Mouse (Mus musculus) v-Abl transformed pro-B cells (cell line): ENCODE measurements around the gene Rbm20.

Source experiments
- in situ Hi-C, 2 experiments: fragments of 400-800 bp; cut with MboI; formaldehyde crosslinking; loops; one replicate each; pipeline ENCODE4 v1.15.1; 2025; ENCODE audit not compliant: unreplicated experiment in 2 of 2

Rbm20 gene

DNA sequence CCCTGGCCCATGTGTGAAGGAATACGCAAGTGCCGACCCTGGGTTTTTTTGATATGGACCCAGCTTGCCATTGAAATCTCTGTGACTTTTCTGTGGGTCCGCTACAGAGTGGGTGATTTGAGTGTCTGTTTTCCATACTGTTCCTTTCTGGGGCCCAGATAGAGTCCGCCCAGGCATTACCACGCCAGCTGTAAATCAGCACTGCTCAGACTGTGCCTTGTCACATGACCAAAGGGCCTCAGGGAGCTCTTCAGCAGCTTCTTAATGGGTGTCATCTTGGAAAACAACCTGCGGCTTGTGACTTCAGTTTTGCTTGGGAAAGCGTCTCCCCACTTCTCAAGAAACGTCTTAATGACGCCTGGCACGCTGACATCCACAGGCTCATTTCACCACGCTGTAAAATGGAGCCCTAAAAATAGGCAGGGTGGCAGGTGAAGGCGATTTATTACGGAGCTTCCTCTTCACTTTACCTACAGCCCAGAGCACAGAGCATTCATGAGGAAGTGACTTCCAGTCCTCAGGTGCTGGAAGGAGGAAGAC lies 71.2 kb downstream of the Rbm20 start:
- in situ Hi-C loops: no loop called here

DNA sequence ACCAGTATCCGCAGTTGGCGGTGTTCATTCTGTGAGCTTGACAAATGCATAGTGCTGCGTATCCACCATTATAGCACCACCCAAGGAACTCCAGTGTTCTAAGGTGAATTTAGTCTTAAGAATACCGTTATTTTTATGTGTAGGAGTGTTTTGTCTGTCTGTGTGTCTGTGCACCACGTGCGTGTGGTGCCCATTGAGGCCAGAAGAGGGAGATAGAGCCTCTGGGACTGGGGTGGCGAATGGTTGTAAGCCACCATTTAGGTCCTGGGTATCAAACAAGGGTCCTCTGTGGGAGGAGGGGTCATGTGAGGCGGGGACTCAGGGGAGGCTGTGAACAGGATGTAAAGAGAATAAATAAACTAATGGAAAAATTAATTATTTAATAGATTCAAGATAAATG lies 72.2 kb downstream of the Rbm20 start:
- in situ Hi-C loops: no loop called here

DNA sequence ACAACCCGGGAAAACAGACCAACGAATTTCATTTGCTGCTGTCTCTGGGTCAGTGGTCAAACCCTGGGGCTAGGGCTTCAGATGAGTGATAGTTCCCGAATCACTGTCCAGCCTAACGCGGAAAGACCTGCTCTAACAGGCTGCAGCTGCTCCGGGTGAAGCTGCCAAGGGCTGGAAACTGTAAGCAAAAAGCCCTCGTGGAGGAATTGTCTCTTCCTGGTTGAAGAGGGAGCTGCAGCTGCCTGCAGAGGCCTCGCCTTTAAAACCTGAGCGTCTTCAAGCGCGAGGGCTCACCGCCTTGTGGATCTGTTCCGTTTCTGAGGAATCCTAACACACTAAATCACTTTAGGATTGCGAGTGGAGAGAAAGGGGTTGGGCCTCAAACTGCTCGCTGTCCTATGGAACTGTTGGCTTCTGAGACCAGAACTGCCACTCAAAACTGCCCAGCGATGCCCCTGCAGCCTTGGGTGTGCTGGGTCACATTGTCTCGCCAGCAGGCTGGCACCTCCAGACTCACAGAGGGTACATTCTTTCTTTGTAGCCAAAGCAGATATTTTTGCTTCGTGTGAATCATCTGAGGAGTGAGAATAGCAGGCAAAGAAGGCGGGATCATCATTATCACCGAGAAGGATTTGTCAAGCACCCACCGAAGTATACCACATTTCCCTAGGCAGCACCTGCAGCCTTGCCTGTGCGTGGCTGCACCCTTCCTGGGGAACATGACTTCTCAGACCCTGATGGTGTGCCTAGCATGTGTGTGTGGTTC lies 74.5 kb downstream of the Rbm20 start:
- in situ Hi-C loops: loop anchor here (25.0 kb wide), 2 partner anchors 364 to 1561 kb away; partner anchors contain the start of genes Smndc1 (in 1 of the 2), Vti1a (in 1 of the 2) and Zdhhc6 (in 1 of the 2)

DNA sequence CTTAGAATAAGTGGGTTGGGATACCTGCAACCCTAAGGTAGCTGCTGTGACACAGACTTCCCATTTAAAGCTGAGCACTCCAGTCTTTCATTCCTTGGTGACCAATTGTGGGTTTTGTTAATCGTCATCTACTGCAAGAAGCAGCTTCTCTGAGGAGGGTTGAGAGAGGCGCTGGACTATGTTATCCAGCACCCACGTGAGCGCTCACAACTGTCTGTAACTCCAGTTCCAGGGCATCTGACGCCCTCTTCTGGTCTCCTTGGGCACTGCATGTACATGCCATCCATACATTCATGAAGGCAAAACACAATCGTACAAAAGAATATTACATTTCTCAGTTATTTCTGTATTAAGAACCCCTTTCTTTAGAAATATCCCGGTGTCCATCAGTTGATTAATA lies 75.9 kb downstream of the Rbm20 start:
- in situ Hi-C loops: loop anchor here (25.0 kb wide), 2 partner anchors 366 to 1559 kb away; partner anchors contain the start of genes Smndc1 (in 1 of the 2), Vti1a (in 1 of the 2) and Zdhhc6 (in 1 of the 2)

DNA sequence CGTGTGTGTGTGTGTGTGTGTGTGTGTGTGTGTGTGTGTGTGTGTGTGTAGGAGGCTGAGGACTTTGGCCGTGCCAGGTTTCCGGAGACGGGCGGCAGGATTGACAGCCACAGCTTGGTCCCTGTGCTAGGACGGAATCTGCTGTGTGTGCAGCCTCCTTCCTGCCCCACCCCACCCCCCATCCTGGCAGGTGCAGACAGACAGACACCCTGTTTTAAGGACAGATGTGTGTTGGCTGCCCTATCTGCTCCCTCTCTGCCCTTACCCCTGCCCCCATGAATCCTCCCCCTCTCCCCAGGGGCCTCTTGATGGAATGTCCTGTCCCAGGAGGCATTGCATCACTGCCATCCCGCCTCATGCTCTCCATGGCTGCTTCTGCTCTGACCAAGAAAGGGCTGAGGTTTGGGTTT lies 77.3 kb downstream of the Rbm20 start:
- in situ Hi-C loops: loop anchor here (25.0 kb wide), 2 partner anchors 367 to 1558 kb away; partner anchors contain the start of genes Smndc1 (in 1 of the 2), Vti1a (in 1 of the 2) and Zdhhc6 (in 1 of the 2)

DNA sequence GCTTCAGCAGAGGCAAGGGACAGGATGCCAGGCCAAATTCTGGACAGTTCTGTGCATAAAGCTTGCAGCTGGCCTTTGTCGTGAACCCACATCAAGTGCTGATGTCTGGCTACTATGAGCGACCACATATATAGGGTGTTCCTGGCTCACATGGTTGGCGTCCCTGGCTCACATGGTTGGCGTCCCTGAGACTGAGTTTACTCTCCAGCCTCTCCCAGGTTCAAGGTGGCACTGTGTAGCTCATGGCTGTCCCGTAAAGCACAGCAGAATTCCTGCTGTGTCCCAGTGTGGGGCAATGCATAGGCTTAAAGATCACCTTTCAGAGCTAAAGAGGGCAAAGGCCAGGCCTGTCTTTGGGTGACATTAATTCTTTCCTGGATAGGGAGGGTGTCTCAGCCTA lies 78.2 kb downstream of the Rbm20 start:
- in situ Hi-C loops: loop anchor here (25.0 kb wide), 2 partner anchors 368 to 1557 kb away; partner anchors contain the start of genes Smndc1 (in 1 of the 2), Vti1a (in 1 of the 2) and Zdhhc6 (in 1 of the 2)

DNA sequence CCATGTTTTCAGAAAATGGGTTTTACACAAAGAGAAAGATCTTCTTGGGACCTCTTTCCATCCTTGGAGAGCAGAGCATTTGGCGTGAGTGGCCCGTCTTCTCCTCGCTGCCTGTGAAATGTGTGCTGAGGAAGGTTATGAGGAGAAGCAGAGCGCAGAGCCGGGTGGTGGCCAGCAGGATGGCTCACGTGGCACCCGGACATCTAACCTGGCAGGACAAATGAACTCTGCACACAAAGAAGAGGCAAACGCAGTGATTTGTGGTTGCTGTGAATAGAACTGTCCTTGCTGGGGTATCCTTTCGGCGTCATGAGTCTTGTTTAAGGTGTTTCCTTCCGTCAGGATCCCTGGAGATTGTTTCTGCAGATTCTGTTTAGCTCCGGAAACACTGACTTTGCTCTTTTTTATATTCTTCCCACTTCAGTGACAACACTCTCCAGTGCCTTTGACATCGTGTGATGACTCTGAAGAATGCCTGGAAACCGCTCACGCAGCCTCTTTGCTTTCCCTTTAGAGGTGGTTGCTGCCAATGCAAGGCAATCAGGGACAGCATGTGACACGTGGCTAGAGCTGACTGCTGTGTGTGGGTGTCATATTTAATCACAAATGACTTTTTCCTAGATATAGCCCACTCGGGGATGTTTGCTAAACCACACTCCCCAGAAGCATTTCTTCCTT lies 80.5 kb downstream of the Rbm20 start:
- in situ Hi-C loops: loop anchor here (25.0 kb wide), 2 partner anchors 370 to 1555 kb away; partner anchors contain the start of genes Smndc1 (in 1 of the 2), Vti1a (in 1 of the 2) and Zdhhc6 (in 1 of the 2)

DNA sequence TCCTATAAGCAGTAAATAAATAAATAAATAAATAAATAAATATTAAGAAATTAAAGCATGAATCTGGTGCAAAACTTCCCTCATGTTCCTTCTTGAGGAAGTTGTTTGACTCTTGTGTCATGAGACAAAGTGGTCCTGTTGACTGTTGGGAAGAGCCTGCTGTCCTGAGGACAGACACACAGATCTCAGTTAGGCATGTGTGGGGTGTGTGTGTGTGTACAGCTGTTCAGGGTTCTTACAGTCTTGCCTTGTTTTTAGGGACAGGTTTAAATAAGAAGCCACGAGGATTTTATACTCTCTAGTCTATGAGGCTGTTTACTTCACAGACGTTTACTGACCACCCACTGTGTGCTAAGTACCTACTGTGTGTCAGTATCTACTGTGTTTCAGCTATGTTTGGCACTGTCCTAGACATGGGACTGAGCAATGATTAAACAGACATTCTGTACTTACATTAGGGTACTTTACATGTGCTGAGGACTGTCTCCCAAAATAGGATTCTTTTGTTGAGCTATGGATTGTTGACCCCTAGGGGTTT lies 81.8 kb downstream of the Rbm20 start:
- in situ Hi-C loops: loop anchor here (25.0 kb wide), 2 partner anchors 372 to 1553 kb away; partner anchors contain the start of genes Smndc1 (in 1 of the 2), Vti1a (in 1 of the 2) and Zdhhc6 (in 1 of the 2)

DNA sequence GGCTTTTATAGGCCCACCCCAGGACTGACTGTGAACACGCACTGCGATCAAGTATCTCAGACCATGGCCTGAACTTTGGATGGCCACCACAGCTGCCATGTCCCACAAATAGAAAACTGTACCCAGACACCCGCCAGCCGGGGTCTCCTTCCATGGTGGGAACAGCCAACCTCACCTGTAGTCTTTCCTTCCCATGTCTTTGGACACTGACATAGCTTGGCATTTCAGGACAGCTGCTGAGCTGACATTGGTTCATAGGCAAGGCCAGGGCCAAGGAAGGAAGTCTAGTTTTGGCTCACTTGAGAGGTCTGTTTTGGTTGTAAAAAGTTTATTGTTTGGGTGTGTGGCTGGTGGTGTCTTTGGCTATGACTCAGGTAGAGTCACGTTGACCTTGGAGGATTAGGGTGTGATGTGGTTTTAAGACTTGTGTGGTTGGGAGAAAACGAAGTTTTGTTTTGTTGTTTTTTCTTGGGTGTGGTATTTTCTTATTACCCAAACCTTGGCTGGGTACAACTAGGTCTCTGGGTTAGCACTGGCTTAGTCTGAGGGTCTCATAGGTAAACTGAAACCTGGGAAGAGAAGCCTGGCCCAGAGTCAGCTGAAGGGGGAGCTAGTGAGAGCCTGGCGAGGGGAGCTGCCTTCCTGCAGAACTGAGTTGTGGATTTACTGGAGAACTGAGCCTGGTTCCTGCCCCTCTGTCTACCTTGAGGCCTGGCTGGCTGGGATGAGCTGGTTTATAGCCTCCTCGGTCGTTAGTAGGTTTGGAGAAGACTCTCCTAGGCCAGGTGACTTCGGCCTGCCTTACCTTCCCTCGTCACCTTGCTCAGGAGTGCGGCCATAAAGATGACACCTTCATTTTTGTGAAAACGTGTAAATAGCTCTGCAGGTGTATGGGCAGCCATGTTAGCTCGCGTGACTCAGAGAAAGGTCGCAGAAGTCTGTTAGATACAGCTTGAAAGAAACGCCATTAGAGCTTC lies 83.3 kb downstream of the Rbm20 start:
- in situ Hi-C loops: loop anchor here (5.0 to 25.0 kb wide), 5 partner anchors 116 to 1552 kb away; partner anchors contain the start of genes Smndc1 (in 1 of the 2), Vti1a (in 1 of the 2) and Zdhhc6 (in 1 of the 2)

DNA sequence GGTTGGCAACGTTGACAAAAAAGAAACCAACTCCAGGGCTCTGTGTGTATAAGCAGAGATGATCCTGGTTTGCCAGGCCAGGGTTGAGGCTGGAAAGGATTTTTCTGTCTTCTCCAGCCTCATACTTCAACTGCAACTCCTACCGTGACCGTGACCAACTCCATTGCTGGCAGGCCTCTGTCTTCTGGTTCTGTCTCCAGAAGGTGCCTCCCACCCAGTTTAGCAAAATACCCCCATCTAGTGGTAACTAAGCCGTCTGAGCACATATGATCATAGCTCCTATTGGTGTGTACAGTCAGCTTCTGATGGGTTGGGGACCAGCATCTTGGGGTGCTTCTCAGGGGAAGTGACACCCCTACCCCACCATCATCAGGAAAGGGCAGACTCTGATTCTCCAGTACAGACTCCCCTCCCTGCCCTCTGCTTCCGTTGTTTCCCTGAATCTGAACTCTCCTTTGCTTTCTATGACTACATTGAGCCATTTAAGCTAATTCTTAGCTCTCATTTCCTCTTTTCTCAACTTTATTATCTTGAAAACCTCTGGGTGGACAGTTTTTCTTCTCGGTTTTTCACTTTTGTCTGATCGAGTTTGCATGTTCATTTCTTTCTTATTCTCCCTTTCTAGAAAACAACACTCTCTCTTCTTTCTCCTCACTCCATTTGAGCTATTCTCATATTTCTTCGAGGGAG lies 85.8 kb downstream of the Rbm20 start:
- in situ Hi-C loops: loop anchor here (5.0 to 25.0 kb wide), 5 partner anchors 118 to 1549 kb away; partner anchors contain the start of genes Smndc1 (in 1 of the 2), Vti1a (in 1 of the 2) and Zdhhc6 (in 1 of the 2)

DNA sequence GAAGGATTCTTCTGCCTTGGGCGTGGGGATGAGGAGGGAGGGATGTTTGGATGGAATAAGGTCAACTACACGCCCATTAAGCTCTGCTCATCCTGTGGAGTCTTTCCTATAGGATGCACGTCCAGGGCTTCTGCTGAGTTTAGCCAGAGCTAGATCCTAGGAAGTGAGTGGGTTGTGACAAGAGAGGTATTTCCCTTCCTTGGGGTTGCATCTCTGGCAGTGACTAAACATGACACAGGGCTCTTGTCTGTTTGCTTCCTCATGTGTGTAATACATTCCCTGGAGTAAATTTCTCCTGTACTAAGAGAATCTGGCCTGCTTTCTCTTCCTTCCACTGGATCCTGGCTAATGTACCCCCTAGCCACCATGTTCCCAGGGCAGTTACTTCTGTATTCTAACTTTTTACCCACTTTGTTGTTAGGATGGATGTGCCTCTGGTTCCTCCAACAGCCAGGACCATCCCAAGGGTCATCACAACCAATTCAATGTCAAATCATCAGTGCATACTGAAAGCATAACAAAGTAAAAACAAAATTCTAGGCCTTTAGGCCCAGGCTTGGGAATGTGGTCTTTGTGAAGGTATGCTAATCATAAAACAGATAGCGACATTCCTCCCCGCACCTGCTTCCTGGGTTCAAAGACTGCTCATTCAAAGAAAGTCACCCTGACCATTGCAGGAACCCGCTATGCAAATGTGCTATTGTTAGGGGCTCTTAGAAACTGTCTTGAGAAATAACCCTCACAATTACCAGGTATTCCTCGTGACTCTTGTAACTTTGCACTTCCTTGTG lies 87.8 kb downstream of the Rbm20 start:
- in situ Hi-C loops: loop anchor here (5.0 to 25.0 kb wide), 5 partner anchors 120 to 1547 kb away; partner anchors contain the start of genes Smndc1 (in 1 of the 2), Vti1a (in 1 of the 2) and Zdhhc6 (in 1 of the 2)

DNA sequence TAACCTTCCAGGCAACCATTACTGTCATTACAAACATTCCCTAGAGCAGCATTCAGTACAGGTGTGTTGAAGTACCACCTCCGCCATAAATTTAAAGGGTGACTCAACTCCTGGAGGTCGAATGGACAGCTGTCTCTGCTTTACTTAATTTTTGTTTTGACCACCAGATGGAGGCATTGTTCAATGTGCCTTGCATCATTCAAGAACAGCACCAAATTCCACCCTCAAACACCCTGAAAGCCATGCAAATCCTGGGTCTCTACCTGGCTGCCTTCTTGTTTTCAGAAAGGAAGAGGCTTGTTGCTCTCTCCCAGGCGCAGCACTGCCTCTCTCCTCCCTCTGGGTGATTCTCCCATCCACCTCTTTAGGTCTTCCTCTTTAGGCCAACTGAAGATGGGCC lies 91.4 kb downstream of the Rbm20 start:
- in situ Hi-C loops: loop anchor here (5.0 to 25.0 kb wide), 4 partner anchors 124 to 1544 kb away; partner anchors contain the start of genes Smndc1 (in 1 of the 2), Vti1a (in 1 of the 2) and Zdhhc6 (in 1 of the 2)

DNA sequence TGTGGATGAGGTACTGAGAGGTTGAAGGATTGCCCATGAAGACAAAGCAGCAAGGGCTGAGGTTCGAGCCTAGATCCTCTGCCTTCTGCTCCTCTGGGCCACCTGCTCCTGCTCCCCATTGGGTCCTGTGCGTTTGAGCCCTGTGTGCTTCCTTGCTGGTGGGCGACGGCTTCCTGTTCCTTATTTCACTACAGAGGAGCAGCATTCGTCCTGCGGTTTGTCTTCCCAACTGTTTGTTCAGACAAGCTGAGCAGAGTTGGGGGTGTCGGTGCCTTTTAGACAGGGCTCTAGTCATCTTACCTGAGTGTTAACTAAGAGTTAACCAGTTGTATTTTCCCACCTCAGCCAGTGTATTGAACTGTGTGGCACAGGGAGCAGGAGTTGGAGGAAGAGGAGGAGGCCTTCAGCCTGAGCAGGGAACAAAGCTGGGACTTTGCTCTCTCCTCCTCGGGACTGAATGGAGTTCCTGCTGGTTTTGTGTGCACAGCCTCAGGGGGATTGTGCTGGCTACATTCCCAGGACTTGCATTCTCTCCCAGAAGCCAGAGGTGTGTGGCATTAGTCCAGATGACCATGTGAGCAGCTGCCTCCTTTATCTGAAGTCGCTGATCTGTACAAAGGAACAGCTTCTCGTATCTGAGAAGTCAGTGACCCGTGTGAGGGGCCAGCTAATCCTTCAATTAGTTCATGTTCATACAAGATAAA lies 97.0 kb downstream of the Rbm20 start:
- in situ Hi-C loops: loop anchor here (5.0 to 25.0 kb wide), 4 partner anchors 153 to 1538 kb away; partner anchors contain the start of genes Smndc1 (in 1 of the 2), Vti1a (in 1 of the 2) and Zdhhc6 (in 1 of the 2)

DNA sequence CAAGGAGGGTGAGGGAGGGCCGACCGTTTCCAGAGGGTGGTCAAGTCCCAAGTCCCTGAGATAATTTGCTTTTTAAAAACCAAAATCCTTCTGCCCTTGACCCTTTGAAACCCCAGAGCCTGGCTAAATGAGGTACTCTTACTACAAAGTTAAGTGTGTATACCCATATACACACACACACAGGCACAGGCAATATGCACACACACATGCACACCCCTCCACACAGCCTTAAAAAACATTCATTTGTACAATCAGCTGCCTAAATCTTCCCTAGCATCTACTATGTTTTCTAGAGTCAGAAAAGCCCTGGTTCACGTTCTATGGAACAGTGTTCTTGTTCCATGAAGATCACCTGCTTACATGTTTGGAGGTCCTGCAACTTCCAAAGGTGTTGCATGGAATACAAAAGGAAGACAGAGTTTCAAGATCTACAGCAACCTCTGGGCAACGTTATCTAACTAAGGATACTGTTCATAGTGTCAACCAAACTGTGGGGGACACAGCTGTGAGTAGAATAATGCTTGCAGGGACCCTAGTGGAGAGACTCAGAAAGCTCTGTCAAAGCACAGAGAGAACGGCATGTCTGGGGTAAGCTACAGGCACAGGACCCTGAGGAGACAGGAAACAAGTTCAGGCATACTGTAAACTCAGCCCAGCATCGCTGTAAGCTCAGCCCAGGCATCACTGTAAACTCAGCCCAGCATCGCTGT lies 97.7 kb downstream of the Rbm20 start:
- in situ Hi-C loops: loop anchor here (5.0 to 25.0 kb wide), 4 partner anchors 153 to 1538 kb away; partner anchors contain the start of genes Smndc1 (in 1 of the 2), Vti1a (in 1 of the 2) and Zdhhc6 (in 1 of the 2)

DNA sequence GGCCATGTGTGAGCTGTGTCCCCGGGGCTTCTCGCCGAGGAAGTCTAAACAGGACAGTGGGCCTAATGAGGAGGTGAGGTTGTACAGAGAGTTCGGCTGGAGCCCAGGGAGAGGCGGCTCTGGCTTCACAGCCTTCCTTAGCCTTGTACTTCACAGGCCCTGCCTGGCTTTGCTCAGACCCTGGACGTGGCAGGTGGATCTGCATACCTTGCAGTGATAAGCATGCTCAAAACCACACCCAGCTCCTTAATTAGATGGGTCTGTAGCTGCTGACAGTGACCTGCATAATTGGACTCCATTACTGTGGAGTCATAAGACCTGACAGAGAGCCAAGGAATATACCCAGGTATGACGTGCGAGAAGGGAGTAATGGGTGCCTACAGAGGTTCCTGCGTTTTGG lies 102.3 kb downstream of the Rbm20 start:
- in situ Hi-C loops: no loop called here

DNA sequence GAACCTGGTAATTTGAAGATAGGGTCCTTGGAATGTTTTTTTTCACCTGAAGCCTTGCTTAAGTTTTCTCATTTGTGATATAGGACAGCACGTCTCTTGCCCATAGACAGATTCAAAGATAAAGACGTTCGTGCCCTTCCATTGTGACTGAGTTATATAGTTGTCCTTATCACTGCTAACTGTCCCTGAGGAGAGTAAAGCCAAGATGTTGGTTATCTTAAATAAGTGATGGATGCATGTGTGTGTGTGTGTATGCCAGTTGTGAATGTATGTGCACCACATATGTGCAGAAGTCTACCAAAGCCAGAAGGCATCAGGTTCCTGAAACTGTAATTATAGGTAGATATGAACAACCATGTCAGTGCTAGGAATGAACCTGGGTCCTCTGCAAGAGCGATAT lies 102.7 kb downstream of the Rbm20 start:
- in situ Hi-C loops: no loop called here
